Mouse (Mus musculus): ENCODE results near the gene Plpp2. TPM values are rescaled to one million over a fixed set of nuclear protein-coding genes. Genes with fewer than 3 reads are reported as not detected.
A peak's percentile ranks its signal among the peaks of the same experiment; 100 is the strongest.

Plpp2 gene
- total and polyA plus RNA-seq, 2 experiments from 2014 or later = 5.0 to 11.7 TPM

GRCm38 (mm10) chr10:79555238-79555724 is 21.7 kb upstream of the Plpp2 start:
- Histone ChIP-seq H3K9ac (replicated peaks; ENCODE audit: low read depth, low read length) (peak overlapping the region; percentile 82), H3K4me2 (ENCODE audit: low read depth, low read length) (peak overlapping the region; percentile 98), H3K4me1 (ENCODE audit: control insufficient read depth, insufficient read depth) (peaks cover 14% of the 10 kb centered on the region), H3K27me3 (ENCODE audit: control insufficient read depth, insufficient read depth, low read length) (no peaks in the 10 kb centered on the region), H3K36me3 (replicated peaks; ENCODE audit: control insufficient read depth, insufficient read depth, low read length) (0 out of 2 replicates have a peak, but pooled peaks cover 5% of the 10 kb centered on the region), H3K4me3 (ENCODE audit: low read depth, low read length) (peak overlapping the region; percentile 94), H3K27ac (ENCODE audit: low read depth) (no peak overlapping the region), H3K9me3 (replicated peaks; ENCODE audit: control insufficient read depth, low read length) (no peaks in the 10 kb centered on the region)
- ATAC-seq (ENCODE audit: insufficient read depth, low read depth) = no peak; the same call in 1 of the 2 replicates
- no peak for DNase-seq (ENCODE audit: low spot score)
- WGBS = 24% methylated on average over 7 of the region's 7 CpGs
- no peak for TF ChIP-seq CTCF (IDR thresholded peaks at IDR 0.05; ENCODE audit: low read depth)
- no peak for TF ChIP-seq EP300 (IDR thresholded peaks at IDR 0.05; ENCODE audit: low read depth)

- 1% methylated on average over 58 of the region's 108 CpGs for WGBS
- Histone ChIP-seq H3K9ac (replicated peaks; ENCODE audit: low read depth, low read length) (peak within 1 kb of the TSS; percentile 82), H3K4me1 (ENCODE audit: control insufficient read depth, insufficient read depth) (peaks cover 14% of the 10 kb centered on the region), H3K4me2 (ENCODE audit: low read depth, low read length) (peak within 1 kb of the TSS; percentile 98), H3K27ac (ENCODE audit: low read depth) (0 out of 2 replicates have a peak within 1 kb of the TSS, but pooled peaks have one; percentile 14), H3K36me3 (replicated peaks; ENCODE audit: control insufficient read depth, insufficient read depth, low read length) (peaks cover 11% of the 10 kb centered on the region), H3K27me3 (ENCODE audit: control insufficient read depth, insufficient read depth, low read length) (no peaks in the 10 kb centered on the region), H3K4me3 (ENCODE audit: low read depth, low read length) (peak within 1 kb of the TSS; percentile 94), H3K9me3 (replicated peaks; ENCODE audit: control insufficient read depth, low read length) (no peaks in the 10 kb centered on the region)
- DNase-seq (ENCODE audit: low spot score) (peak; percentile 49), ATAC-seq (ENCODE audit: insufficient read depth, low read depth) (peak; percentile 75)
- no peak for TF ChIP-seq CTCF (IDR thresholded peaks at IDR 0.05; ENCODE audit: low read depth)
- no peak for TF ChIP-seq EP300 (IDR thresholded peaks at IDR 0.05; ENCODE audit: low read depth)
Measured at GRCm38 (mm10) chr10:79554330-79555237, 21.0 kb upstream of the Plpp2 start, which contains the start of gene Mier2. Gene Mier2, minus strand, starts transcription at chr10:79555199.

- DNase-seq (ENCODE audit: low spot score) = no peak
Measured at GRCm38 (mm10) chr10:79553691-79554090, 20.1 kb upstream of the Plpp2 start.

GRCm38 (mm10) chr10:79553176-79553575 is 19.6 kb upstream of the Plpp2 start:
- peaks cover 25% of the 10 kb centered on the region for H3K36me3 ChIP-seq (replicated peaks; ENCODE audit: control insufficient read depth, insufficient read depth, low read length)
- no peak for TF ChIP-seq CTCF (IDR thresholded peaks at IDR 0.05; ENCODE audit: low read depth)
- TF ChIP-seq EP300 (IDR thresholded peaks at IDR 0.05; ENCODE audit: low read depth) = no peak
- H3K27ac ChIP-seq (ENCODE audit: low read depth) = no peak overlapping the region
- no peak for ATAC-seq (ENCODE audit: insufficient read depth, low read depth)
- no peak overlapping the region for H3K4me2 ChIP-seq (ENCODE audit: low read depth, low read length)
- H3K4me3 ChIP-seq (ENCODE audit: low read depth, low read length) = no peak overlapping the region
- no peak overlapping the region for H3K9ac ChIP-seq (replicated peaks; ENCODE audit: low read depth, low read length)
- no peaks in the 10 kb centered on the region for H3K9me3 ChIP-seq (replicated peaks; ENCODE audit: control insufficient read depth, low read length)
- DNase-seq (ENCODE audit: low spot score) = no peak
- 91% methylated on average over 6 of the region's 6 CpGs for WGBS
- no peaks in the 10 kb centered on the region for H3K27me3 ChIP-seq (ENCODE audit: control insufficient read depth, insufficient read depth, low read length)
- peaks cover 14% of the 10 kb centered on the region for H3K4me1 ChIP-seq (ENCODE audit: control insufficient read depth, insufficient read depth)

More at GRCm38 (mm10) chr10:79553691-79554090, 20.1 kb upstream of the Plpp2 start:
- no peak overlapping the region for H3K9ac ChIP-seq (replicated peaks; ENCODE audit: low read depth, low read length)
- peak overlapping the region; percentile 98 for H3K4me2 ChIP-seq (ENCODE audit: low read depth, low read length)
- TF ChIP-seq CTCF (IDR thresholded peaks at IDR 0.05; ENCODE audit: low read depth) (no peak), EP300 (IDR thresholded peaks at IDR 0.05; ENCODE audit: low read depth) (no peak)
- peaks cover 14% of the 10 kb centered on the region for H3K4me1 ChIP-seq (ENCODE audit: control insufficient read depth, insufficient read depth)
- H3K36me3 ChIP-seq (replicated peaks; ENCODE audit: control insufficient read depth, insufficient read depth, low read length) = peaks cover 20% of the 10 kb centered on the region
- H3K27ac ChIP-seq (ENCODE audit: low read depth) = no peak overlapping the region
- ATAC-seq (ENCODE audit: insufficient read depth, low read depth) = no peak
- H3K4me3 ChIP-seq (ENCODE audit: low read depth, low read length) = peak overlapping the region; percentile 94
- no peaks in the 10 kb centered on the region for H3K27me3 ChIP-seq (ENCODE audit: control insufficient read depth, insufficient read depth, low read length)
- 30% methylated on average over 10 of the region's 10 CpGs for WGBS
- no peaks in the 10 kb centered on the region for H3K9me3 ChIP-seq (replicated peaks; ENCODE audit: control insufficient read depth, low read length)

- peaks cover 14% of the 10 kb centered on the region for H3K4me1 ChIP-seq (ENCODE audit: control insufficient read depth, insufficient read depth)
- no peaks in the 10 kb centered on the region for H3K27me3 ChIP-seq (ENCODE audit: control insufficient read depth, insufficient read depth, low read length)
- H3K4me3 ChIP-seq (ENCODE audit: low read depth, low read length) = no peak overlapping the region
- no peak for DNase-seq (ENCODE audit: low spot score)
- H3K4me2 ChIP-seq (ENCODE audit: low read depth, low read length) = no peak overlapping the region
- WGBS = 82% methylated on average over 8 of the region's 8 CpGs
- H3K9me3 ChIP-seq (replicated peaks; ENCODE audit: control insufficient read depth, low read length) = no peaks in the 10 kb centered on the region
- H3K36me3 ChIP-seq (replicated peaks; ENCODE audit: control insufficient read depth, insufficient read depth, low read length) = peaks cover 31% of the 10 kb centered on the region
- TF ChIP-seq EP300 (IDR thresholded peaks at IDR 0.05; ENCODE audit: low read depth) (no peak), CTCF (IDR thresholded peaks at IDR 0.05; ENCODE audit: low read depth) (no peak)
- no peak overlapping the region for H3K9ac ChIP-seq (replicated peaks; ENCODE audit: low read depth, low read length)
- no peak overlapping the region for H3K27ac ChIP-seq (ENCODE audit: low read depth)
- ATAC-seq (ENCODE audit: insufficient read depth, low read depth) = no peak
Measured at GRCm38 (mm10) chr10:79552531-79552930, 18.9 kb upstream of the Plpp2 start.
